Mouse (Mus musculus) gonadal fat pad, adult 2 months (tissue): ENCODE results near the gene Acot5. TPM values are rescaled to one million over a fixed set of nuclear protein-coding genes. Genes with fewer than 3 reads are reported as not detected.
"Not testable (repeated sequence)": the region's sequence is repeated elsewhere in the genome, so short reads cannot be mapped to it uniquely, and the experiment has no call there.

Experiments used
- DNase-seq: peaks from one replicate; pipeline ENCODE4 v3.0.0-alpha.2; 2012; ENCODE audit warnings: low read depth
- polyA plus RNA-seq: library from polyadenylated mRNA; depleted of rRNA; stranded (reverse); fragments of >200 nt; gene quantifications from 2 replicates; pipeline ENCODE4 v1.2.3, GENCODE M21; 2012

Acot5 gene
- polyA plus RNA-seq, 1 experiment = 0.26 TPM

GRCm38 (mm10) chr12:84062336-84062735, 6.8 kb upstream of the Acot5 start:
- no peak for DNase-seq

GRCm38 (mm10) chr12:84063228-84063627, 5.9 kb upstream of the Acot5 start:
- DNase-seq = no peak

GRCm38 (mm10) chr12:84063833-84064232, 5.3 kb upstream of the Acot5 start:
- no peak for DNase-seq

GRCm38 (mm10) chr12:84064621-84065020, 4.5 kb upstream of the Acot5 start:
- DNase-seq = no peak

- peak; percentile 71 for DNase-seq
These were observed 1.4 kb upstream of the Acot5 start for GRCm38 (mm10) chr12:84067752-84068151.

- no peak for DNase-seq
These were observed 829 bp upstream of the Acot5 start for GRCm38 (mm10) chr12:84068296-84068695.

GRCm38 (mm10) chr12:84069582-84069981, 457 bp downstream of the Acot5 start:
- DNase-seq = not testable (repeated sequence)

GRCm38 (mm10) chr12:84071696-84072095, 2.6 kb downstream of the Acot5 start:
- peak; percentile 65 for DNase-seq

- DNase-seq = no peak
These were observed 8.4 kb downstream of the Acot5 start for GRCm38 (mm10) chr12:84077371-84077990.

- DNase-seq = peak; percentile 94
These were observed 14.7 kb downstream of the Acot5 start for GRCm38 (mm10) chr12:84083842-84084241.

- DNase-seq = peak; percentile 97
These were observed 15.5 kb downstream of the Acot5 start for GRCm38 (mm10) chr12:84084581-84084980.

- not testable (repeated sequence) for DNase-seq
These were observed 25.5 kb downstream of the Acot5 start for GRCm38 (mm10) chr12:84094666-84095065.

- DNase-seq = no peak
These were observed 30.5 kb downstream of the Acot5 start for GRCm38 (mm10) chr12:84099605-84100004.

- DNase-seq = no peak
These were observed 30.9 kb downstream of the Acot5 start for GRCm38 (mm10) chr12:84100071-84100470.

- DNase-seq = not testable (repeated sequence)
These were observed 31.7 kb downstream of the Acot5 start, which contains the start of gene Acot6 for GRCm38 (mm10) chr12:84100604-84101492. Acot6 (plus strand) TSS chr12:84100654.

- DNase-seq = no peak
These were observed 32.3 kb downstream of the Acot5 start for GRCm38 (mm10) chr12:84101493-84101845.

GRCm38 (mm10) chr12:84107012-84107411, 37.9 kb downstream of the Acot5 start:
- no peak for DNase-seq

- no peak for DNase-seq
These were observed 38.6 kb downstream of the Acot5 start for GRCm38 (mm10) chr12:84107692-84108091.

- no peak for DNase-seq
These were observed 40.8 kb downstream of the Acot5 start for GRCm38 (mm10) chr12:84109924-84110323.

GRCm38 (mm10) chr12:84110814-84111213, 41.7 kb downstream of the Acot5 start:
- no peak for DNase-seq

- DNase-seq = no peak
These were observed 44.6 kb downstream of the Acot5 start for GRCm38 (mm10) chr12:84113676-84114075.

GRCm38 (mm10) chr12:84114153-84114994, 45.2 kb downstream of the Acot5 start, which contains the start of gene Dnal1:
Dnal1 (plus strand) TSS chr12:84114366.
- DNase-seq = no peak
